Mouse (Mus musculus) B cell, adult 67 days (primary cell): ENCODE measurements around the gene Olfr1196. TPM values are rescaled to one million over a fixed set of nuclear protein-coding genes. Genes with fewer than 3 reads are reported as not detected.

ENCODE experiments used
- total RNA-seq, 2 experiments: library from RNA; stranded (reverse); gene quantifications; 4 replicates each; pipeline ENCODE4 v1.2.4; 2023

Olfr1196 gene
- not detected for total RNA-seq

DNA sequence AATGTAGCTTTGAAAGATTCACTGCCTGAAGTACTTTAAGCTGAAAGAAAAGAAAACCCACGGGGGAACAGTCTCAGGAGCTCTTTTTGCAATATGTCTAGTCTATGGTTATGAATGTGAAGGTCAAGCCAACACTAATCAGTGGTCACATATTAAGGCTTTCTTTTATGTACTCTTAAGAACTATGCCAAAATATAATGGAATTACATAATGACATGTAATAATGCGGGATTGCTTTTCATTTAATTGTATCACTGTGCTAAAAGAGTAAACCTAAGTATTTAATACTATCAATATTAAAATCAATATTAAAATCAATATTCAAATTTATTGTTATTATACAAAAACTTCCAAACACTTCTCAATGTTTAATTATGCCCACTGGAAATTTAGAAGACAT lies at the start of gene Olfr1196:
TSS of gene Olfr1196 (minus strand) at position 101 of the 400 bp plus-strand sequence.

DNA sequence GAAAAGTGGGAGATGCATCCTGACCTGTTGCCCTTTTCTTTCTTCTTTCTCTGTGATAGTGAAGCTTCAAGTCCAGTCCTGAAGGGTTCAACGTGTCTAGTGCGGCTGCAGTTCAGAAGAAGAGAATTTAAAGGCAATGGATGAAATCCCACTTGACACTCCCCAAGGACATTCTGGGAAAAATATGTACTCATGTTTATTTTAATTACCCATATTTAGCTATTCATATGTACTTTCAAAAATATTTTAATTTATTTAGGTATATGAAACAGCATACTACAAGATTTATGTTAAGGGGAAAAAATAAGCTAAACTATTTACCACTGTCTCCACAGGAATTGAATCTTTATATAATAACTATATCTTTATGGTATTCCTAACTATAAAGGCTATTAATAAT lies 46.9 kb upstream of the Olfr1196 start, which contains the start of gene Olfr1198:
TSS of gene Olfr1198 (minus strand) at position 101 of the 400 bp plus-strand sequence.

DNA sequence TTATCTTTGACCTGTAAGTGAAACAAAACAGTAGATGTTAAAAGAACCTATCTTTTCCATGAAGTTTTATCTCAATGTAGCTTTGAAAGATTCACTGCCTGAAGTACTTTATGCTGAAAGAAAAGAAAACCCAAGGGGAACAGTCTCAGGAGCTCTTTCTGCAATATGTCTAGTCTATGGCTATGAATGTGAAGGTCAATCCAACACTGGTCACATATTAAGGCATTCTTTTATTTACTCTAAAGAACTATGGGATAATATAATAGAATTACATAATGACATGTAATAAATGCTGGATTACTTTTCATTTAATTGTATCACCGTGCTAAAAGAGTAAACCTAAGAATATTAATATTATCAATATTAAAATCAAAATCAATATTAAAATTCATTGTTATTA lies 27.9 kb upstream of the Olfr1196 start, which contains the start of gene Olfr1197:
TSS of gene Olfr1197 (minus strand) at position 101 of the 400 bp plus-strand sequence.

DNA sequence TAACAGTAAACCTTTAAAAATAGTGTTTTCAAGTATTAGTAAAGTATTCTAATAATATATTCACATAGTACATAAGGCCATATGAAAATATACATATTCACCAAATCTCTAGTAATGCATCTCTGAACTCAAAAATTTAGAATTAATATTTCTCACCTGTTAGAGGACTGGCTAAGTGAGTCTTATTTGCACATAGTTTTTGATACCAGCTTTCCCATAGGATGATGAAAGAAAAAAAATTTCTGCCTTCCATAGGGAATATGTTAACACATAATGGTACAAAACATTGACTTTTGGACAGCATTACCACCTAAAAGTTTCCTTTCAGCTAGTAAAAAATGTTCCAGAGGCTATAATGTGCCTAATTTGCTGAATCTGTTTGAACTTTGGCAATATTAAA lies 15.3 kb downstream of the Olfr1196 start, which contains the start of gene Olfr1195:
TSS of gene Olfr1195 (minus strand) at position 101 of the 400 bp plus-strand sequence.

DNA sequence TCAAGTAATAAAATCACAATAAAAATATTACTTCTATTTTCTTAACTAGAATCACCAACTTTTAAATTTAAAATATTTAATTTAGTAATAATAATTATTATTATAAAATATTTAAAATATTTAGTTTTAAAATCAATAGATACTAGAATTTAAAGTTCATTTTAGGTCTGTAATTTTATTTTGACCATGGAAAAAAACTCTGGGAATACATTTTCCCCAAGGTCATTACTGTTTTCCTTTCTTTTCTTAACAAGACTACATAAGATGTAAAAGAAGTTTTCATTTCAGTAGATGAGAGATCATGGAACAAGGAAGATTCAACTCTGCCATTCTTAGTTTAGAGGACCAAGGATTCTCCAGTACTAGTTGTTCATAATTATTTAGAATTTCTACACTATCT lies 29.1 kb downstream of the Olfr1196 start, which contains the start of gene Olfr1193:
TSS of gene Olfr1193 (plus strand) at position 301 of the 400 bp plus-strand sequence.

DNA sequence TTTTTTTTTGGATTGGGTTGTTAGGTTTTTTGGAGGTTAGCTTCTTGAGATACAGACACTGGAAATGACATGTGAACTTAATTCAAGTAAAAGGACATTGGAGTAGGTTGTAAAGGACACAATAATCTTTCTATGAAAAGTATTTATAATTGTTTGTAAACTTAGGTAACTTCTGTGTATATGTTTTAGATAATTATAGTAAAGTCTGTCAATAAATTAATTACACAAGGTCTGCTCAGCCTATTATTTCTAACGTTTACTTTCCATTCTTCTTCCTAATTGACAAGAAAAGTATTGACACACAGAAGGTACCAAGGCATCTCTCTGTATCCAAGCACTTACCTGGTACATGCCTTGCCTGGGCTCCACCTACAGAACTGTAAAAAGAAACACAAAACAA lies 56.2 kb downstream of the Olfr1196 start, which contains the start of gene Olfr1192-ps1:
TSS of gene Olfr1192-ps1 (plus strand) at position 301 of the 400 bp plus-strand sequence.

Other genes starting within 250 kb of the Olfr1196 start
- not detected for gene Olfr1183, start 249.7 kb downstream of the Olfr1196 start, total RNA-seq
- not detected for gene Olfr1184, start 221.0 kb downstream of the Olfr1196 start, total RNA-seq
- gene Olfr1185-ps1, start 211.3 kb downstream of the Olfr1196 start, total RNA-seq, result not detected
- gene Olfr1186, start 186.0 kb downstream of the Olfr1196 start, total RNA-seq, result not detected
- gene Olfr1188, start 147.7 kb downstream of the Olfr1196 start, total RNA-seq, result not detected
- gene Olfr1189, start 118.1 kb downstream of the Olfr1196 start, total RNA-seq, result not detected
- under 1 TPM in 1 of 2 experiments, not detected in 1; 0.12 TPM for gene Olfr1191-ps1, start 64.1 kb downstream of the Olfr1196 start, total RNA-seq
- gene Olfr1192-ps1, start 56.1 kb downstream of the Olfr1196 start, total RNA-seq, result not detected
- not detected for gene Olfr1193, start 29.0 kb downstream of the Olfr1196 start, total RNA-seq
- not detected for gene Olfr1195, start 15.4 kb downstream of the Olfr1196 start, total RNA-seq
- gene Olfr1197, start 27.8 kb upstream of the Olfr1196 start, total RNA-seq, result not detected
- gene Olfr1198, start 46.8 kb upstream of the Olfr1196 start, total RNA-seq, result not detected
- gene Olfr1199, start 55.9 kb upstream of the Olfr1196 start, total RNA-seq, result not detected
- not detected for gene Olfr1200, start 65.9 kb upstream of the Olfr1196 start, total RNA-seq
- not detected for gene Olfr1201, start 88.4 kb upstream of the Olfr1196 start, total RNA-seq
- gene Olfr1202, start 109.9 kb upstream of the Olfr1196 start, total RNA-seq, result not detected
- not detected for gene Olfr1205, start 125.1 kb upstream of the Olfr1196 start, total RNA-seq
- gene Olfr1204, start 144.7 kb upstream of the Olfr1196 start, total RNA-seq, result not detected
- not detected for gene Olfr1206, start 158.6 kb upstream of the Olfr1196 start, total RNA-seq
- not detected for gene Olfr1208, start 197.7 kb upstream of the Olfr1196 start, total RNA-seq
- gene Olfr1209, start 210.6 kb upstream of the Olfr1196 start, total RNA-seq, result not detected
- not detected for gene Olfr1211, start 233.5 kb upstream of the Olfr1196 start, total RNA-seq
- not detected for gene Olfr1212, start 249.4 kb upstream of the Olfr1196 start, total RNA-seq